Mouse (Mus musculus): ENCODE data around the gene 1500011B03Rik. TPM values are rescaled to one million over a fixed set of nuclear protein-coding genes. Genes with fewer than 3 reads are reported as not detected.

1500011B03Rik gene
- polyA plus RNA-seq, 1 experiment from 2014 or later = 111 TPM

GRCm38 (mm10) chr5:114804958-114805357 is 18.3 kb downstream of the 1500011B03Rik start:
- Histone ChIP-seq H3K9me3 (ENCODE audit: low read length) (no peaks in the 10 kb centered on the region), H3K9ac (replicated peaks; ENCODE audit: low read length) (no peak overlapping the region), H3K27me3 (ENCODE audit: insufficient read depth, low read length) (no peaks in the 10 kb centered on the region), H3K36me3 (ENCODE audit: insufficient read depth, low read length) (peaks cover 47% of the 10 kb centered on the region), H3K4me3 (ENCODE audit: low read length) (no peak overlapping the region), H3K27ac (ENCODE audit: low read length) (no peak overlapping the region), H3K4me1 (ENCODE audit: insufficient read depth, low read length) (peaks cover 11% of the 10 kb centered on the region), H3K4me2 (replicated peaks; ENCODE audit: low read depth, low read length) (no peak overlapping the region)
- ATAC-seq (ENCODE audit: low FRiP score, low TSS enrichment) = no peak
- WGBS = 47% methylated on average over 3 of the region's 3 CpGs

GRCm38 (mm10) chr5:114804335-114804734 is 18.9 kb downstream of the 1500011B03Rik start:
- Histone ChIP-seq H3K9me3 (ENCODE audit: low read length) (no peaks in the 10 kb centered on the region), H3K4me1 (ENCODE audit: insufficient read depth, low read length) (peaks cover 11% of the 10 kb centered on the region), H3K4me2 (replicated peaks; ENCODE audit: low read depth, low read length) (no peak overlapping the region), H3K27ac (ENCODE audit: low read length) (no peak overlapping the region), H3K4me3 (ENCODE audit: low read length) (no peak overlapping the region), H3K9ac (replicated peaks; ENCODE audit: low read length) (no peak overlapping the region), H3K27me3 (ENCODE audit: insufficient read depth, low read length) (no peaks in the 10 kb centered on the region), H3K36me3 (ENCODE audit: insufficient read depth, low read length) (peaks cover 51% of the 10 kb centered on the region)
- 87% methylated on average over 13 of the region's 13 CpGs for WGBS
- no peak for ATAC-seq (ENCODE audit: low FRiP score, low TSS enrichment)

- Histone ChIP-seq H3K36me3 (ENCODE audit: insufficient read depth, low read length) (peaks cover 49% of the 10 kb centered on the region), H3K27me3 (ENCODE audit: insufficient read depth, low read length) (no peaks in the 10 kb centered on the region), H3K4me2 (replicated peaks; ENCODE audit: low read depth, low read length) (no peak overlapping the region), H3K9ac (replicated peaks; ENCODE audit: low read length) (no peak overlapping the region), H3K4me3 (ENCODE audit: low read length) (no peak overlapping the region), H3K27ac (ENCODE audit: low read length) (no peak overlapping the region), H3K4me1 (ENCODE audit: insufficient read depth, low read length) (peaks cover 11% of the 10 kb centered on the region), H3K9me3 (ENCODE audit: low read length) (no peaks in the 10 kb centered on the region)
- no peak for ATAC-seq (ENCODE audit: low FRiP score, low TSS enrichment)
- 88% methylated on average over 13 of the region's 13 CpGs for WGBS
These were observed 20.0 kb downstream of the 1500011B03Rik start for GRCm38 (mm10) chr5:114803231-114803630.

GRCm38 (mm10) chr5:114801841-114802240 is 21.4 kb downstream of the 1500011B03Rik start:
- no peak overlapping the region for H3K4me3 ChIP-seq (ENCODE audit: low read length)
- WGBS = 90% methylated on average over 6 of the region's 6 CpGs
- no peak overlapping the region for H3K9ac ChIP-seq (replicated peaks; ENCODE audit: low read length)
- no peaks in the 10 kb centered on the region for H3K27me3 ChIP-seq (ENCODE audit: insufficient read depth, low read length)
- H3K9me3 ChIP-seq (ENCODE audit: low read length) = no peaks in the 10 kb centered on the region
- no peak for ATAC-seq (ENCODE audit: low FRiP score, low TSS enrichment)
- H3K27ac ChIP-seq (ENCODE audit: low read length) = no peak overlapping the region
- peaks cover 45% of the 10 kb centered on the region for H3K36me3 ChIP-seq (ENCODE audit: insufficient read depth, low read length)
- H3K4me2 ChIP-seq (replicated peaks; ENCODE audit: low read depth, low read length) = no peak overlapping the region
- peaks cover 5% of the 10 kb centered on the region; the same call in 1 of the 2 replicates for H3K4me1 ChIP-seq (ENCODE audit: insufficient read depth, low read length)

- ATAC-seq (ENCODE audit: low FRiP score, low TSS enrichment) = no peak
These were observed 22.2 kb downstream of the 1500011B03Rik start for GRCm38 (mm10) chr5:114801049-114801448.

GRCm38 (mm10) chr5:114799848-114800247 is 23.4 kb downstream of the 1500011B03Rik start:
- Histone ChIP-seq H3K36me3 (ENCODE audit: insufficient read depth, low read length) (peaks cover 41% of the 10 kb centered on the region), H3K4me1 (ENCODE audit: insufficient read depth, low read length) (peaks cover 14% of the 10 kb centered on the region; the same call in 1 of the 2 replicates), H3K27ac (ENCODE audit: low read length) (no peak overlapping the region), H3K4me2 (replicated peaks; ENCODE audit: low read depth, low read length) (no peak overlapping the region), H3K4me3 (ENCODE audit: low read length) (no peak overlapping the region), H3K27me3 (ENCODE audit: insufficient read depth, low read length) (no peaks in the 10 kb centered on the region), H3K9me3 (ENCODE audit: low read length) (no peaks in the 10 kb centered on the region), H3K9ac (replicated peaks; ENCODE audit: low read length) (no peak overlapping the region)
- ATAC-seq (ENCODE audit: low FRiP score, low TSS enrichment) = no peak
- WGBS = 79% methylated on average over 11 of the region's 11 CpGs

More at GRCm38 (mm10) chr5:114801049-114801448, 22.2 kb downstream of the 1500011B03Rik start:
- no peaks in the 10 kb centered on the region for H3K9me3 ChIP-seq (ENCODE audit: low read length)
- no peak overlapping the region for H3K4me3 ChIP-seq (ENCODE audit: low read length)
- no peaks in the 10 kb centered on the region for H3K27me3 ChIP-seq (ENCODE audit: insufficient read depth, low read length)
- WGBS = 25% methylated on average over 8 of the region's 8 CpGs
- peaks cover 41% of the 10 kb centered on the region for H3K36me3 ChIP-seq (ENCODE audit: insufficient read depth, low read length)
- no peak overlapping the region for H3K27ac ChIP-seq (ENCODE audit: low read length)
- H3K4me2 ChIP-seq (replicated peaks; ENCODE audit: low read depth, low read length) = no peak overlapping the region
- H3K9ac ChIP-seq (replicated peaks; ENCODE audit: low read length) = no peak overlapping the region
- H3K4me1 ChIP-seq (ENCODE audit: insufficient read depth, low read length) = peaks cover 7% of the 10 kb centered on the region; the same call in 1 of the 2 replicates

- Histone ChIP-seq H3K9me3 (ENCODE audit: low read length) (no peaks in the 10 kb centered on the region), H3K27me3 (ENCODE audit: insufficient read depth, low read length) (no peaks in the 10 kb centered on the region), H3K4me3 (ENCODE audit: low read length) (no peak overlapping the region), H3K4me1 (ENCODE audit: insufficient read depth, low read length) (peaks cover 14% of the 10 kb centered on the region; the same call in 1 of the 2 replicates), H3K4me2 (replicated peaks; ENCODE audit: low read depth, low read length) (no peak overlapping the region), H3K9ac (replicated peaks; ENCODE audit: low read length) (no peak overlapping the region), H3K27ac (ENCODE audit: low read length) (no peak overlapping the region), H3K36me3 (ENCODE audit: insufficient read depth, low read length) (peaks cover 34% of the 10 kb centered on the region; the same call in 1 of the 2 replicates)
- no peak for ATAC-seq (ENCODE audit: low FRiP score, low TSS enrichment)
- WGBS = 90% methylated on average over 8 of the region's 8 CpGs
These were observed 26.0 kb downstream of the 1500011B03Rik start for GRCm38 (mm10) chr5:114797253-114797652.

- peak; percentile 36; the same call in 1 of the 2 replicates for ATAC-seq (ENCODE audit: low FRiP score, low TSS enrichment)
- no peak overlapping the region for H3K27ac ChIP-seq (ENCODE audit: low read length)
- H3K27me3 ChIP-seq (ENCODE audit: insufficient read depth, low read length) = no peaks in the 10 kb centered on the region
- H3K4me1 ChIP-seq (ENCODE audit: insufficient read depth, low read length) = peaks cover 14% of the 10 kb centered on the region; the same call in 1 of the 2 replicates
- H3K9me3 ChIP-seq (ENCODE audit: low read length) = no peaks in the 10 kb centered on the region
- no peak overlapping the region for H3K9ac ChIP-seq (replicated peaks; ENCODE audit: low read length)
- peak overlapping the region; percentile 27 for H3K4me3 ChIP-seq (ENCODE audit: low read length)
- peak overlapping the region; percentile 50 for H3K4me2 ChIP-seq (replicated peaks; ENCODE audit: low read depth, low read length)
- peaks cover 37% of the 10 kb centered on the region for H3K36me3 ChIP-seq (ENCODE audit: insufficient read depth, low read length)
- 7% methylated on average over 40 of the region's 40 CpGs for WGBS
These were observed 26.8 kb downstream of the 1500011B03Rik start for GRCm38 (mm10) chr5:114796299-114797012.

GRCm38 (mm10) chr5:114795653-114796052 is 27.6 kb downstream of the 1500011B03Rik start:
- no peak overlapping the region for H3K9ac ChIP-seq (replicated peaks; ENCODE audit: low read length)
- H3K36me3 ChIP-seq (ENCODE audit: insufficient read depth, low read length) = peaks cover 40% of the 10 kb centered on the region
- H3K9me3 ChIP-seq (ENCODE audit: low read length) = no peaks in the 10 kb centered on the region
- H3K4me2 ChIP-seq (replicated peaks; ENCODE audit: low read depth, low read length) = no peak overlapping the region
- no peak overlapping the region for H3K4me3 ChIP-seq (ENCODE audit: low read length)
- no peaks in the 10 kb centered on the region for H3K27me3 ChIP-seq (ENCODE audit: insufficient read depth, low read length)
- ATAC-seq (ENCODE audit: low FRiP score, low TSS enrichment) = no peak
- H3K27ac ChIP-seq (ENCODE audit: low read length) = no peak overlapping the region
- peaks cover 14% of the 10 kb centered on the region; the same call in 1 of the 2 replicates for H3K4me1 ChIP-seq (ENCODE audit: insufficient read depth, low read length)
- WGBS = 76% methylated on average over 9 of the region's 9 CpGs

GRCm38 (mm10) chr5:114795231-114795630 is 28.0 kb downstream of the 1500011B03Rik start:
- ATAC-seq (ENCODE audit: low FRiP score, low TSS enrichment) = no peak
- H3K4me1 ChIP-seq (ENCODE audit: insufficient read depth, low read length) = peaks cover 14% of the 10 kb centered on the region; the same call in 1 of the 2 replicates
- peaks cover 39% of the 10 kb centered on the region for H3K36me3 ChIP-seq (ENCODE audit: insufficient read depth, low read length)
- no peaks in the 10 kb centered on the region for H3K9me3 ChIP-seq (ENCODE audit: low read length)
- H3K9ac ChIP-seq (replicated peaks; ENCODE audit: low read length) = no peak overlapping the region
- no peak overlapping the region for H3K4me2 ChIP-seq (replicated peaks; ENCODE audit: low read depth, low read length)
- WGBS = 48% methylated on average over 9 of the region's 9 CpGs
- no peak overlapping the region for H3K27ac ChIP-seq (ENCODE audit: low read length)
- no peak overlapping the region for H3K4me3 ChIP-seq (ENCODE audit: low read length)
- no peaks in the 10 kb centered on the region for H3K27me3 ChIP-seq (ENCODE audit: insufficient read depth, low read length)

Data from kidney, embryonic 16.5 days (tissue).